Mouse (Mus musculus) v-Abl transformed pro-B cells (cell line): Measurements from ENCODE around the gene Dyrk3.

Source experiments
- in situ Hi-C, 2 experiments: fragments of 400-800 bp; cut with MboI; formaldehyde crosslinking; loops; one replicate each; pipeline ENCODE4 v1.15.1; 2025; ENCODE audit not compliant: unreplicated experiment in 2 of 2

Gene Dyrk3

DNA sequence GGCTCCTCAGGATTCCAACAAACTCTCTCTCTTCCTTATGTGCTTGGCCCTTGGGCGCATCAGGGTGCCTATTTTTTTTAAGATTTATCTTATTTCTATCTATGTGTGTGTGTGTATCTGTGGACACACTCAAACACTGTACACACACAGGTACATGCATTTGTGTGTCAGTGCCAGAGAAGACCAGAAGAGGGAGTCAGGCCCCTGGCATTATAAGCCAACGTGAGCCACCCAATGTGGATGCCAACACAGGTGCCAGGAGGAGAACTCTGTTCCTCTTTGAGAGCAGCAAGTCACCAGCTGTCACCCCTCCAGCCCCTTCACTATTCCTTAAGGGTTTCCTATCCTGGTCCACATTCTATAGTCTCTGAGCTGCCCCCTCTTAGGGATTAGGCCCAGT, 19.1 kb downstream of the Dyrk3 start:
- in situ Hi-C loops: loop anchor here in 1 of 2 experiments (5.0 kb wide), 1 partner anchor 143 kb away; no protein-coding TSS in a partner anchor

- in situ Hi-C loops: loop anchor here in 1 of 2 experiments (5.0 kb wide), 1 partner anchor 144 kb away; no protein-coding TSS in a partner anchor
These were observed 19.6 kb downstream of the Dyrk3 start for GRCm38 (mm10) chr1:131118530-131118929.

DNA sequence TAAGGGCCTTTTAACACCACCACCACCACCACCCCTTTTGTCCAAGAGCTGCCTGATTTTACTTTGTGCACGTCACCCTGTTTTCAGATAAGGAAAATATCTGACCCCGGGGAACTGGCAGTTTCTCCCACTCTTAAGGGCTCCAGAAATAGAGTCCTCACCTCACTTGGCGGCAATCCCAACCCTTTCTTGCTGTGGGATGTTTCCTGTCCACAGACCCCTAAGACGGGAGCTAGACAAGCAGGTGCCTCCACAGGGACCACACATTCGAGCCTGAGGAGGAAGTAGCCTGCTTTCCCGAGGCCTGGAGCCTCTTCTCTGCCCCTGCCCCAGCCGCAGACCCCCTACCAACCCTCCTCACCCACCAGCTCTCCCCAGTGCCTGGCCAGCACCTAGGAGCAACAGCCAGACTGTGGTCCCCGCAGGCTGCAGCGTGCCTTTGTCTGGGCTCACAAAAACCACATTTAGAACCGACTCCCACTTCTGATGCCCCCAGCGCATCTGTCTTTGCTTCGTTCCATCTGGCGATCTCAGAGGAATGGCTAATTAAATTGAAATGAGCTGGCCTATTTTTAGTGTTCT, 21.6 kb downstream of the Dyrk3 start:
- in situ Hi-C loops: loop anchor here in 1 of 2 experiments (5.0 kb wide), 1 partner anchor 146 kb away; no protein-coding TSS in a partner anchor

DNA sequence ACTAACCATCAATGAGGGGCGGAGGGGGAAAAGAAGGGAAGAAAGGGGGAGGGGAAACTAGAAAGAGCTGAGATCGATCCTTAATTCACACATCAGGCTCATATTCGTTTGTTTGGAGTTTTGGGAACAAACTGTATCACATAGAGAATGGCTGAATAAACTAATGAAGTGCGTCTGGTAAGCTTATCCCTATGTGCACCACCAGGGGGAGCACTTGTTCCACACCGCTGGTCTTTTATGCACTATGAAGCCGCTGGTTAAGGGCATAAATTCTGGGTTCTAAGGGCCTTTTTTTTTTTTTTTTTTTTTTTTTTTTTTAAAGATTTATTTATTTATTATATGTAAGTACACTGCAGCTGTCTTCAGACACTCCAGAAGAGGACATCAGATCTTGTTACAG, 22.2 kb downstream of the Dyrk3 start:
- in situ Hi-C loops: loop anchor here in 1 of 2 experiments (5.0 kb wide), 1 partner anchor 146 kb away; no protein-coding TSS in a partner anchor

- in situ Hi-C loops: loop anchor here in 1 of 2 experiments (5.0 kb wide), 1 partner anchor 150 kb away; no protein-coding TSS in a partner anchor
These were observed 25.6 kb downstream of the Dyrk3 start for GRCm38 (mm10) chr1:131112576-131112975.

DNA sequence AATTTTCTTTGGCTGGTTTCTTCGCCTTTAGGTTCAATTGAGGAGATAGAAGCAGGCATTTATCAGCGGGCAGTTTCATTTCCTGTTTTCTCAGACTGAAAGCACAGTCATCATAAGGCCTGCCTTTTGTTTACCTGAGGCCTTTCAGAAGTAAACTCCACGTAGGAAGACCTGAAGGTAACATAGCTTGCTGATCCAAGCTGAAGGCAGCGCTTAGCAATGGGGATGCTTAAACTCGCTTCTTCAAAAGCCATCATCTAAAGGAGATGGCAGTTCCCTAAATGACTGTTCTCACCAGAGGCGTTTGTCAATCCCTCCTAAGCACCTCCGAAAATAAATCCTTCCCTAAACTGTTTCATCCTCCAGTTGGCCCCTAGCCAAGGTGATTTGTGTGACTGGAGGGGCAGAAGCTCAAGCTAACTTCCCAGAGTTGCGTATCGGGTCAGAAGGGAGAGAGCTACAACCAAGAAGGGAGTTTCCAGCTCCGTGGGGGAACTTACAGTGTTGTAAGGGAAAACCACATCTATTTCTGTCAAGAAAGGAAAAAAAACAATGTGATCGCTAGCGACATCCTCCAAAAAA, 27.5 kb downstream of the Dyrk3 start:
- in situ Hi-C loops: loop anchor here in 1 of 2 experiments (5.0 kb wide), 1 partner anchor 152 kb away; no protein-coding TSS in a partner anchor

- in situ Hi-C loops: loop anchor here in 1 of 2 experiments (10.0 kb wide), 1 partner anchor 47 kb away; the partner anchor contains the start of gene Eif2d
These were observed 30.4 kb downstream of the Dyrk3 start for GRCm38 (mm10) chr1:131107575-131108308.

- in situ Hi-C loops: loop anchor here in 1 of 2 experiments (10.0 kb wide), 1 partner anchor 51 kb away; the partner anchor contains the start of gene Eif2d
These were observed 34.2 kb downstream of the Dyrk3 start for GRCm38 (mm10) chr1:131103776-131104424.

DNA sequence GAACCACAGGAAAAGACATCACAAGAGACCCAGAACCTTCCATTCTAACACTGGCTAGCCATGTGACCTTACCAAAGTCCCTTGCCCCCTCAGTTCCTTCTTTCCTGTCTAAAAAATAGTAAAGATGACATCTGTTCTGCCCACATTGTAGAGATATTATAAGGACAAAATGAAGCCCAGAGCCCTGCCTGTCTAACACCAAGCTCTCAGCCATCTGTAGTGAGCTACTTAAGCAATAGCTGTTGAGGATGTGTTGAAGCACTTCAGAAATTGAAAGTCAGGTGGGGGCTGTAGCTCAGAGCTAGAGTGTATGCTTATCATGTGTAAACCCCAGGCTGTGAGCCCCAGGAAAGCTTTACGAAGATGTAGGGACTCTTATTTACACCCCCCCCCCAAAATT, 37.3 kb downstream of the Dyrk3 start:
- in situ Hi-C loops: loop anchor here in 1 of 2 experiments (10.0 kb wide), 1 partner anchor 54 kb away; the partner anchor contains the start of gene Eif2d

DNA sequence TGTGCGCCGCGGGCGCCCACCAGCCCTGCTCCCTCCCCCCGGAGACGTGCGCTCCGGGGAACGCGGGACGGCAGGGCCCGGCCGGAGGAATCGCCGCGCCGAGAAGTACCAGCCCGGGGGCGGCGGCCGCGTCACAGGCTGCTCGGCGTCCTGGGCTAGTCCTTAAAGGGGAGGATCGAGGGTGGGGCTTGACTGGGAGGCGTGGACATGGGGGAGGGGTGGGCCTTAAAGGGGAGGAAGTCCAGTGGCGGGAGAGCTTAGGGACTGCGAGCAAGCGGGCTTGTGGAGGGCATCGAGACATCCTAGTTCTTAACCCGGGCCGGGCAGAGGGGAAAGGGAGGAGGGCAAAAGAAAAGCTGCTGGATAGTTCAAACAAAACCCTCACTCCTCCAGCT, 40.4 kb downstream of the Dyrk3 start, which contains the start of gene Mapkapk2:
Gene Mapkapk2 (minus strand): TSS at position 127 of the 395 bp plus-strand sequence.
- in situ Hi-C loops: no loop called here

DNA sequence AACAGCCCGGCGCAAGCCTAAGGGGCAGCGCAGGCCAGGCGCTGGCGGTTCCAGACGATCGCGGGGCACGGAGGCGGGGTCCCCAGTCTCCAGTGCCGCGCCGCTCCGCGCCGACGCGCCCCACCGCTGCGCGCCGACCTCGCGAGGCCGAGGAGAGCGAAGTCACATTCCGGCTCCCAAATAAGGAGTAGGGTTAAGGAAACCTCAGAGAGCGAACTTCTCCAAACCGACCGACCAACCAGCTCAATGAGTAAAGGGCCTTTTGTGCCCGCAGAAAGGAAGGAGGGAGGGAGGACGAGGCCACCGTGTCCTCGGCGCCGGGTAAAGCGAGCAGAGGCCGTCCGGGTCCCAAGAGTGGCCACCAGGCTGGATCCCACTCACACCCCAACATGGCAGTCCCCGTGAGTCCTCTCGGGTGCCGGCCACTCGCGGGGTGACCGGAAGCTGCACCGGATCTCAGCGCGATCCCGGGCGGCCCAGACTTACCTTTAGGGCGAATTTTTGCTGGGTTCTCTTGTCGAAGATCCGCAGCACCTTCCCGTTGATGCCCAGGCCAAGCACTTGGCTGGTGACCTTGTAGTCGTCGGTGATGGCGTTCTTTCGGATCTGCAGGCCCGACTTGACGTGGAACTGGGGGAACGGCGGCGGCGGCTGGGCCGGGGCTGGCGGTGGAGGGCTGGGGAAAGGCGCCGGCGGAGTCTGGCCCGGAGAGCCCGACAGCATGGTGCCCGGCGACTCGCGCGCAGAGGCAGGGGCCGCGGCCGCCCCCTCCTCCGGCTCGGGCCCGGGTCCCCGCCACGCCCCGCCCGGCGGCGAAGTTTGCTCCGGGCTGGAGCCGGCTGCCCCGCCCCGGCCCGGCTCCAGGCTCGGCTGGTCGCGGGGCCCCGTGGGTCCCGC, 41.1 kb downstream of the Dyrk3 start:
- in situ Hi-C loops: no loop called here

DNA sequence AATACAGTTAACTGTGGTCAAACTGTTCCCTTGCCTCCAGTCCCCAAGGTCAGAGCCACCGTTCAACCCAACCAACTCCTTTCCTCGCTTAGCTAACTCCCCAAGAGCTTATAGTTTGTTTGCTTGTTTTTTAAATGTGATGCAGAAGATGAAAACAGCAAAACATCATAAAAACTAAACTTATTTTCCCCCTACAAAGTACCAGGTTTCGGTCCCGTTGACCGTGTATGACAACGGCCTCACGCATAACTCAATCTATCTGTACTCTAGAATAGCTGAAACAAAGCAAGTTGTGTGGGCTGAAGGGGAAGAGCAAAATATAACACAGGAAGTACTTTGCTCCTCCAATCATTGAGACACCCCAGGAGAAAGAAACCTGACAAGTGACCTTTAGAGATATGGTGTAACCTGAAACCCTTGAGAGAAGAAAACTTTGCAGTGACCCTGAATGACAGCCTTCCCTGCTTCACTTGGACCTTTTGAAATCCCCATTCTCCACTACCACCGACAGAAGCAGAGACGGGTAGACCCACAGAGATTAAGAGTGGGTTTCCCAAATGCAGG, 41.9 kb downstream of the Dyrk3 start:
- in situ Hi-C loops: no loop called here

DNA sequence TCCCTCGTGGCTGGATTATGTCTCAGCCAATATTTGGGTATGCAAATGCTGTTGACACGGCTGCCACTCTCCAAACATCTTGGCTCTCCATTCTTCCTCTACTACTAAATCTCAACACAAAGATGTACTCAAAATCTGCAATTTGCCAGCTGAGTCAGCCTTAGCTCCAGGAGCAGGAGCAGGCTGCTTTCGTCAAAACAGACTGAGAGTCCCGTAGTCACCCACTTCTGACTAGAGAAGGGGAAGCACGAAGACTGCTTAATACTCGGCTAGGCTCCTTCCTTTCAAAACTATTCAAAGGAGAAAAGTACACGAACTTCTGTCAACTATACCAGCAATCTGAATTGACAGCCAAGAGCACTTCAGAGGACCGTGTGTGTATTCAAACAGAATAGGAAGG, 42.6 kb downstream of the Dyrk3 start:
- in situ Hi-C loops: no loop called here

- in situ Hi-C loops: no loop called here
These were observed 44.3 kb downstream of the Dyrk3 start for GRCm38 (mm10) chr1:131093889-131094288.

DNA sequence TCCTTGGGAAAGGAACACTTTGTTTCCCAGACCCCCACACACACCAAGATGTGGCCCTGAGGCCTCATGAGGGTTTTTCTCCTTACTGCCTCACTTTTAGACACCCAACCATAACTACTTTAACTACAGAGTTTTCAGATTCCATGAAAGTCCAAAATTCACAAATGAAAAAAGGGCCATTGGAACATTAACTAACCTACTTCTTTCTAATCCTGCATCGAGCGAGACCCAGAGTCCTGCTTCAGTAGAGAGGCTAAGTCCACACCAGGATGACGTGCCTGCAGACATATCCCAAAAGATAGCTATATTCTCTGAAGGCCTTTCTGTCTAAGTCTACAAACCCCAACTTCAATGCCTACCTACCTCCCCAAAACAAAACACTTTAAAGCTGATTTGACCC, 45.3 kb downstream of the Dyrk3 start:
- in situ Hi-C loops: no loop called here

DNA sequence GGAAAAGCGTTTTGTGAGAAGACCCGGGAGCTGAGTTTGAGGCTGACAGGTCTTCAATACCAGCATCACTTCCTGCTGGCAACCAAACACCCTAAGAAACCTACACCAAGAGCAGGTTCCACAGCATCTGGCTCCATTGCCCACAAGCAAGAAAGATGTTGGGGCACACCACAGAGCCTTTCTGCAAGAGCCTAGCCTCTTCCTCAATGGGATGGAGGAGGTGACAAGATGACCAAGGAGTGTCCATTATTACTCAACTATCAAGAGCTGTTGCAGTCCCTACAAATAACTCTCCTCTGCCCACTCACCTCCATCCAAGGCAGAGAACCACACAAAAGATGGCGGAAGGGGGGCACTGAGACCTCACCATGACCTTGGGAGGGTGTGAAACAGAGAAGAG, 46.0 kb downstream of the Dyrk3 start:
- in situ Hi-C loops: no loop called here

- in situ Hi-C loops: no loop called here
These were observed 46.7 kb downstream of the Dyrk3 start for GRCm38 (mm10) chr1:131091481-131091880.

- in situ Hi-C loops: no loop called here
These were observed 47.3 kb downstream of the Dyrk3 start for GRCm38 (mm10) chr1:131090877-131091276.

DNA sequence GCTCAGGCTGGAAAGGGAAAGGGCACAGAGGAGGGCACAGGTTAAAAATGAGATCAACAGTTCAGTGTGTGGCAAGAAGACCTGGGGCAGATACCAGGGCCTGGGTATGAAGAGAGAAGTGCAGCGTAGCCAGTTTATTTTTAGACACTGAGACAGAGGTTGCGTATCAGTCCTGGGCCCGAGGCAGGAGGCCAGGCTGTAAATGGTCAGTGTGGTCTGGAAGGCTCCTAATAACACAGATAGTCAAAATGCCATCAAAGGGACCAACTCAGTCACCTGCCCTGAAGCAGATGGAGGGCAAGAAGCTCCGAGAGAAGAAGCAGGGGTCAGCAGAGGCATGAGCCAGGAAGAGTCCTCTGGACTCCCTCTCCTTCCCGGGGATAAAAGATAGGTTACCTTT, 47.9 kb downstream of the Dyrk3 start:
- in situ Hi-C loops: no loop called here
